In genomic region chr6:124831199-124831598, GRCm38 (mm10) we compare ENCODE assay signal across 8 mouse cellular contexts. TPM values are rescaled to one million over a fixed set of nuclear protein-coding genes. Genes with fewer than 3 reads are reported as not detected.
DNase-seq lines count a peak whose midpoint lies in the region; ATAC-seq and TF ChIP-seq lines count a peak whose summit lies in the region.
"Not testable (repeated sequence)": the region's sequence is repeated elsewhere in the genome, so short reads cannot be mapped to it uniquely, and the experiment has no call there.

No protein-coding gene starts in this region.

- not testable (repeated sequence) for DNase-seq in embryonic facial prominence, embryonic 10.5 days (ENCODE audit: low spot score); liver, postnatal 0 days; midbrain, embryonic 14.5 days

- WGBS in embryonic facial prominence, embryonic 10.5 days: 95% methylated on average over 4 of the region's 4 CpGs
- 94% methylated on average over 4 of the region's 4 CpGs for WGBS in forebrain, embryonic 13.5 days
- WGBS in heart, embryonic 16.5 days: 94% methylated on average over 4 of the region's 4 CpGs
- WGBS in intestine, embryonic 15.5 days: 96% methylated on average over 4 of the region's 4 CpGs
- WGBS in limb, embryonic 12.5 days: 96% methylated on average over 4 of the region's 4 CpGs
- 92% methylated on average over 4 of the region's 4 CpGs for WGBS in liver, postnatal 0 days (ENCODE audit: insufficient replicate concordance)
- 92% methylated on average over 4 of the region's 4 CpGs for WGBS in midbrain, embryonic 14.5 days

- H3K4me2 ChIP-seq in forebrain, embryonic 13.5 days: peak overlapping the region; percentile 80
- peak overlapping the region; percentile 92 for H3K4me2 ChIP-seq in heart, embryonic 16.5 days (ENCODE audit: low read depth, low read length)
- H3K4me2 ChIP-seq in intestine, embryonic 15.5 days (replicated peaks): peak overlapping the region; percentile 90
- H3K4me2 ChIP-seq in limb, embryonic 12.5 days: peak overlapping the region; percentile 72
- peak overlapping the region; percentile 92 for H3K4me2 ChIP-seq in liver, postnatal 0 days (ENCODE audit: low read depth, low read length)
- H3K4me2 ChIP-seq in midbrain, embryonic 14.5 days (ENCODE audit: low read length): peak overlapping the region; percentile 67; the same call in 1 of the 2 replicates

- H3K4me3 ChIP-seq in E14TG2a.4 (replicated peaks; ENCODE audit: low read length): peak overlapping the region; percentile 98
- peak overlapping the region; percentile 81 for H3K4me3 ChIP-seq in embryonic facial prominence, embryonic 10.5 days
- peak overlapping the region; percentile 56 for H3K4me3 ChIP-seq in forebrain, embryonic 13.5 days
- H3K4me3 ChIP-seq in heart, embryonic 16.5 days (ENCODE audit: low read length): peak overlapping the region; percentile 15
- H3K4me3 ChIP-seq in intestine, embryonic 15.5 days (replicated peaks); midbrain, embryonic 14.5 days (replicated peaks; ENCODE audit: low read depth, low read length): not testable (repeated sequence)
- H3K4me3 ChIP-seq in limb, embryonic 12.5 days (replicated peaks): peak overlapping the region; percentile 59
- H3K4me3 ChIP-seq in liver, postnatal 0 days (ENCODE audit: low read depth, low read length): peak overlapping the region; percentile 94

- not testable (repeated sequence) for H3K27ac ChIP-seq in embryonic facial prominence, embryonic 10.5 days (replicated peaks); forebrain, embryonic 13.5 days; heart, embryonic 16.5 days (ENCODE audit: low read length); intestine, embryonic 15.5 days; limb, embryonic 12.5 days; liver, postnatal 0 days (ENCODE audit: low read depth); midbrain, embryonic 14.5 days (replicated peaks; ENCODE audit: low read depth, low read length)

- not testable (repeated sequence) for H3K9me3 ChIP-seq in E14TG2a.4 (ENCODE audit: low read length); embryonic facial prominence, embryonic 10.5 days; forebrain, embryonic 13.5 days (replicated peaks); heart, embryonic 16.5 days (replicated peaks; ENCODE audit: control insufficient read depth, low read length); intestine, embryonic 15.5 days; limb, embryonic 12.5 days; liver, postnatal 0 days (ENCODE audit: low read length); midbrain, embryonic 14.5 days (ENCODE audit: control insufficient read depth, low read length)

- H3K4me1 ChIP-seq in E14TG2a.4 (replicated peaks; ENCODE audit: low read depth, low read length): peaks cover 76% of the 10 kb centered on the region
- peaks cover 60% of the 10 kb centered on the region for H3K4me1 ChIP-seq in embryonic facial prominence, embryonic 10.5 days
- H3K4me1 ChIP-seq in forebrain, embryonic 13.5 days: peaks cover 51% of the 10 kb centered on the region
- peaks cover 21% of the 10 kb centered on the region for H3K4me1 ChIP-seq in heart, embryonic 16.5 days (ENCODE audit: control insufficient read depth, insufficient read depth, low read length)
- peaks cover 21% of the 10 kb centered on the region for H3K4me1 ChIP-seq in intestine, embryonic 15.5 days (replicated peaks)
- peaks cover 38% of the 10 kb centered on the region for H3K4me1 ChIP-seq in limb, embryonic 12.5 days (replicated peaks)
- peaks cover 12% of the 10 kb centered on the region for H3K4me1 ChIP-seq in liver, postnatal 0 days (ENCODE audit: insufficient read depth)
- peaks cover 15% of the 10 kb centered on the region for H3K4me1 ChIP-seq in midbrain, embryonic 14.5 days (ENCODE audit: control insufficient read depth, insufficient read depth, low read length)

- not testable (repeated sequence) for TF ChIP-seq CTCF in E14TG2a.4 (conservative IDR thresholded peaks at IDR 0.05; ENCODE audit: low read length); liver, postnatal 0 days (IDR thresholded peaks at IDR 0.05; ENCODE audit: low read depth)

- not testable (repeated sequence) for ATAC-seq in forebrain, embryonic 13.5 days; heart, embryonic 16.5 days (replicated peaks; ENCODE audit: extremely low read depth, insufficient read depth, low FRiP score); intestine, embryonic 15.5 days; limb, embryonic 12.5 days (ENCODE audit: insufficient number of reproducible peaks, insufficient read depth, low FRiP score, low TSS enrichment, low read depth); liver, postnatal 0 days; midbrain, embryonic 14.5 days (ENCODE audit: low FRiP score, low TSS enrichment)

- peaks cover 63% of the 10 kb centered on the region for H3K36me3 ChIP-seq in E14TG2a.4 (ENCODE audit: insufficient read depth, low read length)
- peaks cover 61% of the 10 kb centered on the region for H3K36me3 ChIP-seq in embryonic facial prominence, embryonic 10.5 days (replicated peaks)
- H3K36me3 ChIP-seq in forebrain, embryonic 13.5 days (ENCODE audit: poor library complexity, severe bottlenecking): peaks cover 47% of the 10 kb centered on the region
- H3K36me3 ChIP-seq in heart, embryonic 16.5 days (ENCODE audit: control insufficient read depth, insufficient read depth): peaks cover 14% of the 10 kb centered on the region; the same call in 1 of the 2 replicates
- peaks cover 10% of the 10 kb centered on the region for H3K36me3 ChIP-seq in intestine, embryonic 15.5 days
- peaks cover 43% of the 10 kb centered on the region for H3K36me3 ChIP-seq in limb, embryonic 12.5 days
- peaks cover 32% of the 10 kb centered on the region for H3K36me3 ChIP-seq in liver, postnatal 0 days (replicated peaks; ENCODE audit: insufficient read depth, low read length)
- not testable (repeated sequence) for H3K36me3 ChIP-seq in midbrain, embryonic 14.5 days (ENCODE audit: control insufficient read depth, insufficient read depth, low read length)

- TF ChIP-seq EP300 in liver, postnatal 0 days (IDR thresholded peaks at IDR 0.05; ENCODE audit: low read depth): not testable (repeated sequence)

- not testable (repeated sequence) for H3K27me3 ChIP-seq in E14TG2a.4 (ENCODE audit: insufficient read depth, low read length); embryonic facial prominence, embryonic 10.5 days (replicated peaks; ENCODE audit: low read depth, poor library complexity, severe bottlenecking); forebrain, embryonic 13.5 days; heart, embryonic 16.5 days (ENCODE audit: control insufficient read depth, insufficient read depth, low read length); intestine, embryonic 15.5 days (replicated peaks); limb, embryonic 12.5 days; liver, postnatal 0 days (ENCODE audit: insufficient read depth, low read length); midbrain, embryonic 14.5 days (ENCODE audit: control insufficient read depth, insufficient read depth, low read length)

- H3K9ac ChIP-seq in forebrain, embryonic 13.5 days: peak overlapping the region; percentile 41; the same call in 1 of the 2 replicates
- H3K9ac ChIP-seq in heart, embryonic 16.5 days (ENCODE audit: low read length); intestine, embryonic 15.5 days; limb, embryonic 12.5 days (replicated peaks); midbrain, embryonic 14.5 days (replicated peaks; ENCODE audit: low read length): not testable (repeated sequence)
- peak overlapping the region; percentile 8; the same call in 1 of the 2 replicates for H3K9ac ChIP-seq in liver, postnatal 0 days (replicated peaks)

RNA-seq across cellular contexts. Expression of gene Cdca3, which starts 1.9 kb away (rescaled TPM):
- 225 and 238 TPM in 2 replicates for polyA plus RNA-seq in embryonic facial prominence, embryonic 10.5 days (2016; fragmentation: Nextera tagmentation; extraction: Ambion mirVana)
- 207 and 217 TPM in 2 replicates for polyA plus RNA-seq in forebrain, embryonic 13.5 days (2015; fragmentation: Nextera tagmentation; extraction: Ambion mirVana)
- 126 and 136 TPM in 2 replicates for polyA plus RNA-seq in heart, embryonic 16.5 days (2015; fragmentation: Nextera tagmentation; extraction: Ambion mirVana)
- polyA plus RNA-seq in intestine, embryonic 15.5 days (2015; fragmentation: Nextera tagmentation; extraction: Ambion mirVana): 166 and 177 TPM in 2 replicates
- polyA plus RNA-seq in limb, embryonic 12.5 days (2016; fragmentation: Nextera tagmentation; extraction: Ambion mirVana): 200 and 202 TPM in 2 replicates
- polyA plus RNA-seq in liver, postnatal 0 days (2015; fragmentation: Nextera tagmentation; extraction: Ambion mirVana): 96.4 and 98.3 TPM in 2 replicates
- polyA plus RNA-seq in midbrain, embryonic 14.5 days (2014; fragmentation: Nextera tagmentation; extraction: Ambion mirVana): 25.0 and 43.7 TPM in 2 replicates

RNA-seq across cellular contexts. Expression of gene Usp5, which starts 1.9 kb away (rescaled TPM):
- polyA plus RNA-seq in embryonic facial prominence, embryonic 10.5 days (2016; fragmentation: Nextera tagmentation; extraction: Ambion mirVana): 191 and 212 TPM in 2 replicates
- 178 and 203 TPM in 2 replicates for polyA plus RNA-seq in forebrain, embryonic 13.5 days (2015; fragmentation: Nextera tagmentation; extraction: Ambion mirVana)
- 104 and 112 TPM in 2 replicates for polyA plus RNA-seq in heart, embryonic 16.5 days (2015; fragmentation: Nextera tagmentation; extraction: Ambion mirVana)
- polyA plus RNA-seq in intestine, embryonic 15.5 days (2015; fragmentation: Nextera tagmentation; extraction: Ambion mirVana): 116 and 118 TPM in 2 replicates
- polyA plus RNA-seq in limb, embryonic 12.5 days (2016; fragmentation: Nextera tagmentation; extraction: Ambion mirVana): 191 and 196 TPM in 2 replicates
- 32.2 and 36.6 TPM in 2 replicates for polyA plus RNA-seq in liver, postnatal 0 days (2015; fragmentation: Nextera tagmentation; extraction: Ambion mirVana)
- polyA plus RNA-seq in midbrain, embryonic 14.5 days (2014; fragmentation: Nextera tagmentation; extraction: Ambion mirVana): 184 and 191 TPM in 2 replicates

RNA-seq across cellular contexts. Expression of gene Gnb3, which starts 8.9 kb away (rescaled TPM):
- polyA plus RNA-seq in embryonic facial prominence, embryonic 10.5 days (2016; fragmentation: Nextera tagmentation; extraction: Ambion mirVana): 0.60 and 0.97 TPM in 2 replicates
- polyA plus RNA-seq in forebrain, embryonic 13.5 days (2015; fragmentation: Nextera tagmentation; extraction: Ambion mirVana): 0.46 and 0.74 TPM in 2 replicates
- 3.8 and 4.2 TPM in 2 replicates for polyA plus RNA-seq in heart, embryonic 16.5 days (2015; fragmentation: Nextera tagmentation; extraction: Ambion mirVana)
- 1.2 and 1.3 TPM in 2 replicates for polyA plus RNA-seq in intestine, embryonic 15.5 days (2015; fragmentation: Nextera tagmentation; extraction: Ambion mirVana)
- 0.81 and 1.0 TPM in 2 replicates for polyA plus RNA-seq in limb, embryonic 12.5 days (2016; fragmentation: Nextera tagmentation; extraction: Ambion mirVana)
- polyA plus RNA-seq in liver, postnatal 0 days (2015; fragmentation: Nextera tagmentation; extraction: Ambion mirVana): 0.19 TPM in 1 of 2 replicates, not detected in the other
- polyA plus RNA-seq in midbrain, embryonic 14.5 days (2014; fragmentation: Nextera tagmentation; extraction: Ambion mirVana): 1.7 and 4.5 TPM in 2 replicates

RNA-seq across cellular contexts. Expression of gene Tpi1, which starts 17.1 kb away (rescaled TPM):
- polyA plus RNA-seq in embryonic facial prominence, embryonic 10.5 days (2016; fragmentation: Nextera tagmentation; extraction: Ambion mirVana): 829 and 899 TPM in 2 replicates
- polyA plus RNA-seq in forebrain, embryonic 13.5 days (2015; fragmentation: Nextera tagmentation; extraction: Ambion mirVana): 467 and 491 TPM in 2 replicates
- polyA plus RNA-seq in heart, embryonic 16.5 days (2015; fragmentation: Nextera tagmentation; extraction: Ambion mirVana): 1,525 and 1,576 TPM in 2 replicates
- polyA plus RNA-seq in intestine, embryonic 15.5 days (2015; fragmentation: Nextera tagmentation; extraction: Ambion mirVana): 1,094 and 1,127 TPM in 2 replicates
- 714 and 740 TPM in 2 replicates for polyA plus RNA-seq in limb, embryonic 12.5 days (2016; fragmentation: Nextera tagmentation; extraction: Ambion mirVana)
- 332 and 346 TPM in 2 replicates for polyA plus RNA-seq in liver, postnatal 0 days (2015; fragmentation: Nextera tagmentation; extraction: Ambion mirVana)
- polyA plus RNA-seq in midbrain, embryonic 14.5 days (2014; fragmentation: Nextera tagmentation; extraction: Ambion mirVana): 343 and 349 TPM in 2 replicates

RNA-seq across cellular contexts. Expression of gene Spsb2, which starts 22.7 kb away (rescaled TPM):
- polyA plus RNA-seq in embryonic facial prominence, embryonic 10.5 days (2016; fragmentation: Nextera tagmentation; extraction: Ambion mirVana): 7.1 and 8.3 TPM in 2 replicates
- 5.1 and 5.3 TPM in 2 replicates for polyA plus RNA-seq in forebrain, embryonic 13.5 days (2015; fragmentation: Nextera tagmentation; extraction: Ambion mirVana)
- polyA plus RNA-seq in heart, embryonic 16.5 days (2015; fragmentation: Nextera tagmentation; extraction: Ambion mirVana): 7.4 and 9.2 TPM in 2 replicates
- polyA plus RNA-seq in intestine, embryonic 15.5 days (2015; fragmentation: Nextera tagmentation; extraction: Ambion mirVana): 16.1 and 16.3 TPM in 2 replicates
- 8.7 and 9.1 TPM in 2 replicates for polyA plus RNA-seq in limb, embryonic 12.5 days (2016; fragmentation: Nextera tagmentation; extraction: Ambion mirVana)
- polyA plus RNA-seq in liver, postnatal 0 days (2015; fragmentation: Nextera tagmentation; extraction: Ambion mirVana): 11.4 and 14.3 TPM in 2 replicates
- polyA plus RNA-seq in midbrain, embryonic 14.5 days (2014; fragmentation: Nextera tagmentation; extraction: Ambion mirVana): 5.9 and 6.3 TPM in 2 replicates
